Comparison of ENCODE assay signal across 9 mouse cellular contexts in the genomic region with DNA sequence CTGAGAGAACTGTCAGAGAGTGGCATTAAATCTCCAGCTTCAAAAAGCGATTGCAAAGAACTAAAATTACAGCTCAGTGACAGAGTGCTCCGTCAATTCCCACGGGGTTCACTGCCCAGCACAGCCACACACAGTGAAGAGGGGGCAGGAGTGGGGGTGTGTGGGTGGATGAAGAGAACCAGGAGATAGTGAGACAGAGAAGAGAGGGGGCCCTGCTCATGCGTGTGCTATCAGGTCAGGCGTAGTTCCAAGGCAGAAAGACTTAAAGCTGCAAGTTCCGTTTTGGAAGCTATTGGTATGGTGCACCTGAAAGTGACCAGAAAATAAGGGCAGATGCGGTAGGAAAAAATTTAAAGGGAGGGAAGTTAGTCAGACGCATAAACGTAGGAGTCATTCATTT. TPM values are rescaled to one million over a fixed set of nuclear protein-coding genes. Genes with fewer than 3 reads are reported as not detected.
A peak's percentile ranks its signal among the peaks of the same experiment; 100 is the strongest.
DNase-seq lines count a peak whose midpoint lies in the region; ATAC-seq and TF ChIP-seq lines count a peak whose summit lies in the region.
"Had no signal": no experiment of that assay in that cellular context is flagged by ENCODE, and none has a peak within 500 bp of the region (broad histone marks: within the 10 kb centered on the region; RNA-seq: fewer than 3 reads in every experiment).

No protein-coding gene starts in this region.

- H3K79me2 ChIP-seq in heart, adult 2 months (replicated peaks; ENCODE audit: control insufficient read depth, insufficient read depth, low read length), result peaks cover 4% of the 10 kb centered on the region; the same call in 1 of the 2 replicates

- ATAC-seq in G1E (ENCODE audit: extremely low read depth, insufficient number of reproducible peaks, low FRiP score, poor library complexity, severe bottlenecking), result peak; percentile 54; the same call in 1 of the 2 replicates
- no peak for ATAC-seq in hindbrain, embryonic 11.5 days (ENCODE audit: low FRiP score)

- peak overlapping the region; percentile 89 for H3K4me2 ChIP-seq in hindbrain, embryonic 11.5 days (replicated peaks; ENCODE audit: low read depth, low read length)

- H3K27me3 ChIP-seq in heart, adult 2 months (ENCODE audit: control insufficient read depth, insufficient read depth, low read length), result no peaks in the 10 kb centered on the region
- no peaks in the 10 kb centered on the region for H3K27me3 ChIP-seq in G1E (ENCODE audit: insufficient read depth, low read length)
- H3K27me3 ChIP-seq in hindbrain, embryonic 11.5 days (ENCODE audit: control insufficient read depth, insufficient read depth, low read length), result peaks cover 3% of the 10 kb centered on the region; the same call in 1 of the 2 replicates

- H3K4me1 ChIP-seq in heart, adult 2 months (ENCODE audit: control insufficient read depth, insufficient read depth, low read length), result peaks cover 9% of the 10 kb centered on the region
- peaks cover 48% of the 10 kb centered on the region for H3K4me1 ChIP-seq in G1E (ENCODE audit: insufficient read depth, low read depth, low read length)
- H3K4me1 ChIP-seq in hindbrain, embryonic 11.5 days (replicated peaks; ENCODE audit: control insufficient read depth, insufficient read depth, low read length), result 0 out of 2 replicates have a peak, but pooled peaks cover 3% of the 10 kb centered on the region

- intact Hi-C loops in heart, adult 2 months (cut with DNase I), result loop anchor here (1.0 to 5.0 kb wide), 3 partner anchors 48 to 199 kb away; partner anchors contain the start of genes Dbt and Mfsd14a
- intact Hi-C loops in heart, postnatal 25 days (cut with DNase I), result no loop called here

- WGBS in heart, adult 2 months, result 18% methylated on average over 9 of the region's 9 CpGs
- WGBS in hindbrain, embryonic 11.5 days, result 64% methylated on average over 9 of the region's 9 CpGs

- TF ChIP-seq EP300 in heart, adult 2 months (IDR thresholded peaks at IDR 0.05; ENCODE audit: insufficient read depth, low read depth, low read length), result no peak

- peak overlapping the region; percentile 80 for H3K4me3 ChIP-seq in heart, adult 2 months
- H3K4me3 ChIP-seq in G1E (ENCODE audit: low read depth, low read length), result peak overlapping the region; percentile 97
- peak overlapping the region; percentile 68 for H3K4me3 ChIP-seq in hindbrain, embryonic 11.5 days (ENCODE audit: low read depth, low read length)

- H3K9ac ChIP-seq in heart, adult 2 months (ENCODE audit: low read depth, low read length), result 0 out of 2 replicates have a peak overlapping the region, but pooled peaks have one; percentile 59
- no peak overlapping the region for H3K9ac ChIP-seq in hindbrain, embryonic 11.5 days (ENCODE audit: low read depth, low read length)

- no peaks in the 10 kb centered on the region for H3K9me3 ChIP-seq in G1E (replicated peaks)
- H3K9me3 ChIP-seq in hindbrain, embryonic 11.5 days (ENCODE audit: control insufficient read depth, low read length), result no peaks in the 10 kb centered on the region

- no peak for TF ChIP-seq POLR2A in heart, adult 2 months (IDR thresholded peaks at IDR 0.05; ENCODE audit: insufficient read depth, low read depth, low read length)

- DNase-seq in heart, adult 2 months, result no peak
- no peak for DNase-seq in heart, postnatal 25 days (ENCODE audit: low spot score)
- peak; percentile 15 for DNase-seq in G1E (ENCODE audit: low spot score)
- DNase-seq in hindbrain, embryonic 11.5 days (ENCODE audit: low spot score), result no peak
- DNase-seq in mesoderm, embryonic 11.5 days (ENCODE audit: low read depth, low spot score), result peak; percentile 11
- no peak for DNase-seq in thymus, postnatal 25 days
- no peak for DNase-seq in layer of hippocampus, postnatal 25 days (ENCODE audit: extremely low spot score in 1 of 2, low spot score in 1 of 2)
- DNase-seq in urinary bladder, postnatal 25 days (ENCODE audit: low spot score), result no peak

- TF ChIP-seq CTCF in heart, adult 2 months (IDR thresholded peaks at IDR 0.05), result no peak
- TF ChIP-seq CTCF in G1E (IDR thresholded peaks at IDR 0.05; ENCODE audit: low read depth, low read length), result no peak

- peaks cover 7% of the 10 kb centered on the region; the same call in 1 of the 2 replicates for H3K36me3 ChIP-seq in heart, adult 2 months (ENCODE audit: control insufficient read depth, insufficient read depth, low read length)
- peaks cover 10% of the 10 kb centered on the region for H3K36me3 ChIP-seq in G1E (replicated peaks)
- no peaks in the 10 kb centered on the region for H3K36me3 ChIP-seq in hindbrain, embryonic 11.5 days (ENCODE audit: control insufficient read depth, insufficient read depth, low read length)

- peak overlapping the region; percentile 91 for H3K27ac ChIP-seq in heart, adult 2 months
- H3K27ac ChIP-seq in hindbrain, embryonic 11.5 days (ENCODE audit: low read depth, low read length), result no peak overlapping the region

RNA-seq across cellular contexts. Expression of gene Slc35a3, which starts 1.7 kb away (rescaled TPM):
- 10 to 100 TPM; 10.7 to 11.2 TPM for total RNA-seq in heart, adult 2 months (2021)
- 5.7 and 10.2 TPM in 2 replicates for polyA plus RNA-seq in heart, adult 2 months (2012; rRNA removed)
- 10 to 100 TPM; 13.9 to 14.6 TPM for total RNA-seq in heart, postnatal 25 days (2021)
- total RNA-seq in G1E (2014; fragmentation: Nextera tagmentation) (52.6 and 54.6 TPM in 2 replicates), G1E (2017) (56.8 and 60.9 TPM in 2 replicates)
- 11.3 and 13.4 TPM in 2 replicates for polyA plus RNA-seq in G1E (2012)
- polyA plus RNA-seq in hindbrain, embryonic 11.5 days (2014; fragmentation: Nextera tagmentation; extraction: Ambion mirVana), result 7.7 and 8.3 TPM in 2 replicates
- total RNA-seq in layer of hippocampus, postnatal 25 days (2021), result 10 to 100 TPM; 14.6 to 16.5 TPM

RNA-seq across cellular contexts. Expression of gene Gm43191, which starts 29.9 kb away (rescaled TPM):
- 1 to 10 TPM in 1 of 2 experiments, under 1 TPM in 1; 0.78 to 1.5 TPM for total RNA-seq in heart, adult 2 months (2021)
- polyA plus RNA-seq in heart, adult 2 months (2012; rRNA removed), result not detected in 2 replicates
- total RNA-seq in heart, postnatal 25 days (2021), result 1 to 10 TPM in 1 of 2 experiments, under 1 TPM in 1; 0.86 to 1.3 TPM
- total RNA-seq in G1E (2014; fragmentation: Nextera tagmentation), result not detected in 2 replicates
- not detected in 2 replicates for total RNA-seq in G1E (2017)
- polyA plus RNA-seq in G1E (2012), result not detected in 2 replicates
- not detected in 2 replicates for polyA plus RNA-seq in hindbrain, embryonic 11.5 days (2014; fragmentation: Nextera tagmentation; extraction: Ambion mirVana)
- total RNA-seq in layer of hippocampus, postnatal 25 days (2021), result not detected
- polyA plus RNA-seq: large intestine, adult 2 months had no signal

RNA-seq across cellular contexts. Expression of gene Mfsd14a, which starts 48.5 kb away (rescaled TPM):
- total RNA-seq in heart, adult 2 months (2021), result 10 to 100 TPM; 17.5 to 19.5 TPM
- 12.0 and 23.5 TPM in 2 replicates for polyA plus RNA-seq in heart, adult 2 months (2012; rRNA removed)
- total RNA-seq in heart, postnatal 25 days (2021), result 10 to 100 TPM; 17.9 to 22.0 TPM
- 73.6 and 75.9 TPM in 2 replicates for total RNA-seq in G1E (2014; fragmentation: Nextera tagmentation)
- 86.5 and 87.0 TPM in 2 replicates for total RNA-seq in G1E (2017)
- 12.4 and 15.0 TPM in 2 replicates for polyA plus RNA-seq in G1E (2012)
- 86.5 and 90.4 TPM in 2 replicates for polyA plus RNA-seq in hindbrain, embryonic 11.5 days (2014; fragmentation: Nextera tagmentation; extraction: Ambion mirVana)
- total RNA-seq in layer of hippocampus, postnatal 25 days (2021), result 10 to 100 TPM; 59.0 to 62.6 TPM

Comparison
In these comparisons a context has a peak if more than half of its experiments do, and no peak if none do; other contexts are left out.
1. DNase-seq: peak in G1E (single experiment) and mesoderm, embryonic 11.5 days (single experiment); none in heart, adult 2 months (0 of 2), heart, postnatal 25 days (single experiment), hindbrain, embryonic 11.5 days (single experiment), thymus, postnatal 25 days (single experiment), layer of hippocampus, postnatal 25 days (0 of 2) and urinary bladder, postnatal 25 days (single experiment).
2. Peak in every context shown above with its lines, with median percentiles within 50 percentile points of each other: H3K4me3 ChIP-seq.